Mouse (Mus musculus) MEL (cell line): ENCODE measurements around the gene Cenpi. TPM values are rescaled to one million over a fixed set of nuclear protein-coding genes. Genes with fewer than 3 reads are reported as not detected.

Experiments used
- DNase-seq: peaks from one replicate; pipeline ENCODE4 v3.0.0; 2011; ENCODE audit warnings: low read depth, low spot score
- H3K27ac ChIP-seq: 2 replicates; pipeline ENCODE4 v1.5.1; 2012; ENCODE audit warnings: low read depth, mild to moderate bottlenecking, control low read depth, low read length, moderate library complexity; ENCODE audit not compliant: control insufficient read depth
- H3K27me3 ChIP-seq, 2 experiments: fragments of 150-350 bp in 1 of 2; sonication (generic) in 1 of 2; 2 replicates each; pipeline ENCODE4 v1.6.1; 2012; ENCODE audit warnings: low read length in 2 of 2, mild to moderate bottlenecking in 2 of 2, improper control_type of control experiment in 1 of 2, moderate library complexity in 1 of 2; ENCODE audit not compliant: insufficient read depth in 2 of 2, control insufficient read depth in 1 of 2
- H3K36me3 ChIP-seq, 2 experiments: 2 replicates each; pipeline ENCODE4 v1.6.1; 2012 to 2014; ENCODE audit warnings: low read length in 2 of 2, improper control_type of control experiment in 1 of 2, inconsistent platforms in 1 of 2, mild to moderate bottlenecking in 1 of 2; ENCODE audit not compliant: insufficient read depth in 2 of 2, control insufficient read depth in 1 of 2
- H3K4me1 ChIP-seq, 2 experiments: fragments of 150-350 bp in 1 of 2; sonication (generic) in 1 of 2; 2 replicates each; pipeline ENCODE4 v1.6.1; 2012; ENCODE audit warnings: low read length in 2 of 2, improper control_type of control experiment in 1 of 2, mild to moderate bottlenecking in 1 of 2; ENCODE audit not compliant: insufficient read depth in 2 of 2, control insufficient read depth in 1 of 2
- H3K4me3 ChIP-seq, 2 experiments: fragments of 150-350 bp in 1 of 2; sonication (generic) in 1 of 2; 2 replicates each; pipeline ENCODE4 v1.5.1; 2012; ENCODE audit warnings: low read depth in 2 of 2, low read length in 2 of 2, mild to moderate bottlenecking in 2 of 2, moderate library complexity in 2 of 2, control low read depth in 1 of 2, improper control_type of control experiment in 1 of 2; ENCODE audit not compliant: control insufficient read depth in 1 of 2, insufficient read depth in 1 of 2
- H3K79me2 ChIP-seq: 2 replicates; pipeline ENCODE4 v1.6.1; 2012; ENCODE audit warnings: mild to moderate bottlenecking, low read length, moderate library complexity; ENCODE audit not compliant: control insufficient read depth, poor library complexity, insufficient read depth
- H3K9ac ChIP-seq: 2 replicates; pipeline ENCODE4 v1.6.1; 2012; ENCODE audit warnings: low read depth, mild to moderate bottlenecking, control low read depth, low read length, moderate library complexity; ENCODE audit not compliant: control insufficient read depth, poor library complexity, severe bottlenecking
- H3K9me3 ChIP-seq: fragments of 150-350 bp; sonication (generic); replicated peaks from 2 replicates; pipeline ENCODE4 v1.6.1; 2012; ENCODE audit warnings: mild to moderate bottlenecking, low read length, improper control_type of control experiment, moderate library complexity; ENCODE audit not compliant: insufficient read depth
- BHLHE40 ChIP-seq: IDR thresholded peaks from 2 replicates; pipeline ENCODE4 v1.6.1; 2012; ENCODE audit warnings: low read depth, mild to moderate bottlenecking, inconsistent platforms, low read length, improper control_type of control experiment, borderline replicate concordance
- CHD1 ChIP-seq: IDR thresholded peaks from 2 replicates; pipeline ENCODE4 v1.6.1; 2012; ENCODE audit warnings: low read depth, mild to moderate bottlenecking, inconsistent platforms, low read length, improper control_type of control experiment
- CTCF ChIP-seq, 3 experiments: IDR thresholded peaks in 2 of 3; conservative IDR thresholded peaks in 1 of 3; 2 replicates each; pipeline ENCODE4 v1.5.1; 2011 to 2012; ENCODE audit warnings: low read length in 3 of 3, low read depth in 2 of 3, mild to moderate bottlenecking in 2 of 3, improper control_type of control experiment in 1 of 3, inconsistent platforms in 1 of 3, mixed read lengths in 1 of 3, moderate library complexity in 1 of 3; ENCODE audit not compliant: control insufficient read depth in 1 of 3, insufficient read depth in 1 of 3, poor library complexity in 1 of 3, severe bottlenecking in 1 of 3
- EP300 ChIP-seq, 2 experiments: IDR thresholded peaks; 2 replicates each; pipeline ENCODE4 v1.6.1; 2011; ENCODE audit warnings: improper control_type of control experiment in 2 of 2, low read length in 2 of 2, low read depth in 1 of 2, mild to moderate bottlenecking in 1 of 2
- ETS1 ChIP-seq: IDR thresholded peaks from 2 replicates; pipeline ENCODE4 v1.6.1; 2012; ENCODE audit warnings: low read depth, mild to moderate bottlenecking, inconsistent platforms, low read length, improper control_type of control experiment, moderate library complexity
- GABPA ChIP-seq: IDR thresholded peaks from 2 replicates; pipeline ENCODE4 v1.6.1; 2012; ENCODE audit warnings: low read depth, mild to moderate bottlenecking, inconsistent platforms, low read length, improper control_type of control experiment, moderate library complexity
- GATA1 ChIP-seq: IDR thresholded peaks from 2 replicates; pipeline ENCODE4 v1.6.1; 2011; ENCODE audit warnings: low read depth, low read length, improper control_type of control experiment
- HCFC1 ChIP-seq: IDR thresholded peaks from 2 replicates; pipeline ENCODE4 v1.6.1; 2012; ENCODE audit warnings: low read depth, mild to moderate bottlenecking, inconsistent platforms, low read length, improper control_type of control experiment, moderate library complexity
- MAFK ChIP-seq: IDR thresholded peaks from 2 replicates; pipeline ENCODE4 v1.6.1; 2011; ENCODE audit warnings: low read depth, mild to moderate bottlenecking, low read length, improper control_type of control experiment, borderline replicate concordance
- MAZ ChIP-seq: IDR thresholded peaks from 2 replicates; pipeline ENCODE4 v1.6.1; 2012; ENCODE audit warnings: low read depth, mild to moderate bottlenecking, inconsistent platforms, low read length, improper control_type of control experiment
- MEF2A ChIP-seq: IDR thresholded peaks from 2 replicates; pipeline ENCODE4 v1.6.1; 2014; ENCODE audit warnings: low read depth, mild to moderate bottlenecking, inconsistent platforms, low read length, improper control_type of control experiment; ENCODE audit not compliant: poor library complexity, insufficient replicate concordance, severe bottlenecking; ENCODE audit errors: extremely low read depth
- MYB ChIP-seq: IDR thresholded peaks from 2 replicates; pipeline ENCODE4 v1.6.1; 2011; ENCODE audit warnings: mild to moderate bottlenecking, low read depth, low read length, improper control_type of control experiment
- NRF1 ChIP-seq: IDR thresholded peaks from 2 replicates; pipeline ENCODE4 v1.6.1; 2014; ENCODE audit warnings: low read depth, mild to moderate bottlenecking, inconsistent platforms, low read length, improper control_type of control experiment, moderate library complexity; ENCODE audit not compliant: poor library complexity, insufficient read depth, severe bottlenecking
- POLR2AphosphoS2 ChIP-seq: IDR thresholded peaks from 2 replicates; pipeline ENCODE4 v1.6.1; 2011; ENCODE audit warnings: low read length, improper control_type of control experiment
- POLR2AphosphoS5 ChIP-seq: IDR thresholded peaks from 2 replicates; pipeline ENCODE4 v1.6.1; 2012; ENCODE audit warnings: low read depth, borderline replicate concordance, mild to moderate bottlenecking, inconsistent platforms, low read length, moderate library complexity, mixed read lengths
- RCOR1 ChIP-seq: IDR thresholded peaks from 2 replicates; pipeline ENCODE4 v1.6.1; 2012; ENCODE audit warnings: low read depth, mild to moderate bottlenecking, inconsistent platforms, low read length, improper control_type of control experiment
- SMC3 ChIP-seq: IDR thresholded peaks from 2 replicates; pipeline ENCODE4 v1.6.1; 2011; ENCODE audit warnings: low read depth, low read length, improper control_type of control experiment
- TAL1 ChIP-seq: IDR thresholded peaks from 2 replicates; pipeline ENCODE4 v1.6.1; 2012; ENCODE audit warnings: mild to moderate bottlenecking, inconsistent platforms, low read length, moderate library complexity, mixed read lengths
- TBP ChIP-seq: IDR thresholded peaks from 2 replicates; pipeline ENCODE4 v1.8.0; 2011; ENCODE audit warnings: low read depth, low read length, improper control_type of control experiment
- TCF12 ChIP-seq: IDR thresholded peaks from 2 replicates; pipeline ENCODE4 v1.6.1; 2014; ENCODE audit warnings: low read depth, mild to moderate bottlenecking, inconsistent platforms, low read length, improper control_type of control experiment, moderate library complexity
- UBTF ChIP-seq: IDR thresholded peaks from 2 replicates; pipeline ENCODE4 v1.6.1; 2012; ENCODE audit warnings: low read depth, mild to moderate bottlenecking, inconsistent platforms, low read length, improper control_type of control experiment, moderate library complexity, borderline replicate concordance; ENCODE audit not compliant: insufficient read depth
- USF1 ChIP-seq: IDR thresholded peaks from 2 replicates; pipeline ENCODE4 v1.6.1; 2014; ENCODE audit warnings: low read depth, mild to moderate bottlenecking, inconsistent platforms, low read length, improper control_type of control experiment, moderate library complexity
- USF2 ChIP-seq, 2 experiments: IDR thresholded peaks; 2 replicates each; pipeline ENCODE4 v1.6.1; 2011 to 2012; ENCODE audit warnings: improper control_type of control experiment in 2 of 2, low read length in 2 of 2, borderline replicate concordance in 1 of 2, inconsistent platforms in 1 of 2, low read depth in 1 of 2, mild to moderate bottlenecking in 1 of 2; ENCODE audit not compliant: insufficient read depth in 1 of 2
- ZC3H11A ChIP-seq: IDR thresholded peaks from 2 replicates; pipeline ENCODE4 v1.6.1; 2012; ENCODE audit warnings: low read depth, mild to moderate bottlenecking, inconsistent platforms, low read length, improper control_type of control experiment
- ZNF384 ChIP-seq: IDR thresholded peaks from 2 replicates; pipeline ENCODE4 v1.6.1; 2012; ENCODE audit warnings: low read depth, mild to moderate bottlenecking, inconsistent platforms, low read length, improper control_type of control experiment
- polyA plus RNA-seq, 2 experiments: library from polyadenylated mRNA; stranded (reverse) in 1 of 2; unstranded in 1 of 2; fragments of >175 nt in 1 of 2; fragments of >200 nt in 1 of 2; gene quantifications; 2 replicates each; pipeline versions ENCODE4 v1.2.1 to v1.2.4; 2012; ENCODE audit warnings: low replicate concordance in 2 of 2, low read depth in 1 of 2; ENCODE audit not compliant: insufficient read length in 2 of 2, insufficient read depth in 1 of 2, missing spikeins in 1 of 2
- total RNA-seq: library from RNA; depleted of rRNA; stranded (reverse); fragments of 300-350 nt; gene quantifications from 2 replicates; pipeline ENCODE4 v1.2.3, GENCODE M21; 2012

Cenpi gene
- total and polyA plus RNA-seq, 3 experiments = 50.8 to 56.3 TPM; not detected in 1

DNA sequence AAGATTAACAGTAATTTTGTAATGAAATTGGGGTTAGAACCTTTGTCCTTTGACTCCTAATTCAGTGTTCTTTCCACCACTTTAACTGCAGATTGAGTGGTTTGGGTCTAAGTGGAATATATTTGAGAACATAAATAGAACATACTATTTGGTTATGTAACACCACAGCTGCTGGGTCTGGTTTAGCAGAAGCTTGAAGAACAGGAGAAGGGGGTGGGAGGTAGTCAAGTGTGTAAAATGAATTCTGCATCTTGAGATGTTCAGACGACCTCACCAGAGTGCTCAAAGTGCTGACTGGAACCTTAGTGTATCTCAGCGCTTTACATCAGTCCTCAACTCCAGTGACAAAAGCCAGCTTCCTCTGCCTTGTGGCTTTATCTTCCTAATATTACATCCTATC, 91.1 kb downstream of the Cenpi start:
- H3K4me3 ChIP-seq = no peak overlapping the region
- no peak overlapping the region for H3K27ac ChIP-seq
- H3K79me2 ChIP-seq = no peaks in the 10 kb centered on the region
- H3K4me1 ChIP-seq = no peaks in the 10 kb centered on the region
- H3K9ac ChIP-seq = no peak overlapping the region
- no peak for DNase-seq
- H3K36me3 ChIP-seq = no peaks in the 10 kb centered on the region
- no peak for TF ChIP-seq SMC3
- no peak for TF ChIP-seq USF1
- TF ChIP-seq USF2 (IDR thresholded peaks at IDR 0.05; ENCODE audit: borderline replicate concordance in 1 of 2, insufficient read depth in 1 of 2, low read depth in 1 of 2, low read length in 2 of 2) = no peak
- TF ChIP-seq TCF12 = no peak
- no peak for TF ChIP-seq ETS1
- no peak for TF ChIP-seq ZC3H11A
- TF ChIP-seq MAFK = no peak
- TF ChIP-seq HCFC1 = no peak
- no peak for TF ChIP-seq UBTF
- TF ChIP-seq GATA1 = no peak
- TF ChIP-seq CTCF (IDR thresholded peaks at IDR 0.05 in 2 of 3, conservative IDR thresholded peaks at IDR 0.05 in 1 of 3; ENCODE audit: control insufficient read depth in 1 of 3, insufficient read depth in 1 of 3, low read depth in 2 of 3, low read length in 3 of 3, poor library complexity in 1 of 3, severe bottlenecking in 1 of 3) = no peak
- no peak for TF ChIP-seq POLR2AphosphoS2
- no peak for TF ChIP-seq GABPA
- H3K27me3 ChIP-seq = no peaks in the 10 kb centered on the region
- no peaks in the 10 kb centered on the region for H3K9me3 ChIP-seq

GRCm38 (mm10) chrX:134403863-134404583, 96.1 kb downstream of the Cenpi start, which contains the start of gene Drp2:
Gene Drp2, plus strand, starts transcription at chrX:134404551.
- no peak within 1 kb of the TSS for H3K4me3 ChIP-seq
- H3K9me3 ChIP-seq = no peaks in the 10 kb centered on the region
- no peaks in the 10 kb centered on the region for H3K27me3 ChIP-seq
- no peak within 1 kb of the TSS for H3K9ac ChIP-seq
- no peak for DNase-seq
- TF ChIP-seq MAZ = no peak
- TF ChIP-seq UBTF = no peak
- TF ChIP-seq POLR2AphosphoS5 = no peak
- no peak for TF ChIP-seq NRF1
- no peak for TF ChIP-seq CHD1
- no peak for TF ChIP-seq MEF2A
- TF ChIP-seq EP300 (IDR thresholded peaks at IDR 0.05; ENCODE audit: low read depth in 1 of 2, low read length in 2 of 2) = no peak
- TF ChIP-seq TBP = no peak
- TF ChIP-seq RCOR1 = no peak
- TF ChIP-seq TAL1 = no peak
- TF ChIP-seq BHLHE40 = no peak
- TF ChIP-seq MYB = no peak
- TF ChIP-seq ZC3H11A = no peak
- TF ChIP-seq USF2 (IDR thresholded peaks at IDR 0.05; ENCODE audit: borderline replicate concordance in 1 of 2, insufficient read depth in 1 of 2, low read depth in 1 of 2, low read length in 2 of 2) = no peak
- no peak for TF ChIP-seq ZNF384
- H3K36me3 ChIP-seq = no peaks in the 10 kb centered on the region
- no peaks in the 10 kb centered on the region for H3K4me1 ChIP-seq
- no peak within 1 kb of the TSS for H3K27ac ChIP-seq
- no peaks in the 10 kb centered on the region for H3K79me2 ChIP-seq
